Comparison of ENCODE assay signal across 10 mouse cellular contexts in the genomic region with DNA sequence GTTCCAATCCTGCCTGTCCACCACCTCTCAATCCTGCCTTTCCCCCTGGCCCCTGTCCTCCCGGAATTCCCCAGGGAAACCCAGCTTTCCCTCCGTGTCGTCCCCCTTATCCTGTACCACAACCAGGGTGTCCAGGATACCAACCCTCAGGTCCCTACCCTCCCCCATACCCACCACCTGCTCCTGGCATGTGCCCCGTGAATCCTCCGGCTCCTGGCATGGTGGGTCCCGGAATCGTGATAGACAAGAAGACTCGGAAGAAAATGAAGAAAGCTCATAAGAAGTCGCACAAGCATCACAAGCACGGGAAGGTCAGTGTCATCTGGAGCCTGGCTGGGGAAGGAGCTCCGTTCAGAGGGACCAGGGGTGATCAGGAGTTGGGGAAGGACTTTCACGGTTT. TPM values are rescaled to one million over a fixed set of nuclear protein-coding genes. Genes with fewer than 3 reads are reported as not detected.
A peak's percentile ranks its signal among the peaks of the same experiment; 100 is the strongest.
DNase-seq lines count a peak whose midpoint lies in the region; ATAC-seq and TF ChIP-seq lines count a peak whose summit lies in the region.
"Had no signal": no experiment of that assay in that cellular context is flagged by ENCODE, and none has a peak within 500 bp of the region (broad histone marks: within the 10 kb centered on the region; RNA-seq: fewer than 3 reads in every experiment).

No protein-coding gene starts in this region.

- H3K9me3 ChIP-seq in hindbrain, embryonic 15.5 days = no peaks in the 10 kb centered on the region
- no peaks in the 10 kb centered on the region for H3K9me3 ChIP-seq in hindbrain, embryonic 12.5 days (replicated peaks)
- no peaks in the 10 kb centered on the region for H3K9me3 ChIP-seq in MEL (replicated peaks; ENCODE audit: insufficient read depth, low read length)
- H3K9me3 ChIP-seq: embryonic facial prominence, embryonic 12.5 days had no signal

- peaks cover 2% of the 10 kb centered on the region; the same call in 1 of the 2 replicates for H3K79me2 ChIP-seq in MEL (ENCODE audit: control insufficient read depth, insufficient read depth, low read length, poor library complexity)
- H3K79me2 ChIP-seq in liver, adult 2 months (ENCODE audit: control insufficient read depth, insufficient read depth, low read length) = no peaks in the 10 kb centered on the region; the same call in 1 of the 2 replicates

- no peak for TF ChIP-seq EP300 in MEL (IDR thresholded peaks at IDR 0.05; ENCODE audit: low read depth in 1 of 2, low read length in 2 of 2)

- H3K4me2 ChIP-seq in hindbrain, embryonic 15.5 days = 0 out of 2 replicates have a peak overlapping the region, but pooled peaks have one; percentile 68
- no peak overlapping the region for H3K4me2 ChIP-seq in hindbrain, embryonic 12.5 days (replicated peaks)

- H3K27ac ChIP-seq in hindbrain, embryonic 15.5 days (replicated peaks) = no peak overlapping the region
- H3K27ac ChIP-seq in hindbrain, embryonic 12.5 days = no peak overlapping the region
- H3K27ac ChIP-seq in MEL (ENCODE audit: control insufficient read depth, low read depth, low read length) = peak overlapping the region; percentile 96
- no peak overlapping the region for H3K27ac ChIP-seq in liver, adult 2 months (replicated peaks; ENCODE audit: insufficient read depth, low read depth, low read length)
- H3K27ac ChIP-seq in kidney, adult 2 months (ENCODE audit: insufficient read depth, low read depth, low read length) = no peak overlapping the region
- H3K27ac ChIP-seq: embryonic facial prominence, embryonic 12.5 days had no signal

- 78% methylated on average over 12 of the region's 12 CpGs for WGBS in hindbrain, embryonic 15.5 days
- WGBS in hindbrain, embryonic 12.5 days = 78% methylated on average over 12 of the region's 12 CpGs
- WGBS in liver, adult 2 months = 73% methylated on average over 12 of the region's 12 CpGs
- WGBS in kidney, adult 2 months = 45% methylated on average over 12 of the region's 12 CpGs

- peaks cover 27% of the 10 kb centered on the region for H3K4me1 ChIP-seq in hindbrain, embryonic 15.5 days (replicated peaks)
- H3K4me1 ChIP-seq in hindbrain, embryonic 12.5 days = peaks cover 20% of the 10 kb centered on the region
- peaks cover 5 to 36% of the 10 kb centered on the region in 2 experiments for H3K4me1 ChIP-seq in MEL (ENCODE audit: control insufficient read depth in 1 of 2, insufficient read depth in 2 of 2, low read length in 2 of 2)
- H3K4me1 ChIP-seq in liver, adult 2 months (ENCODE audit: control insufficient read depth, insufficient read depth, low read length) = peaks cover 9% of the 10 kb centered on the region
- H3K4me1 ChIP-seq in kidney, adult 2 months (ENCODE audit: control insufficient read depth, insufficient read depth, low read length) = peaks cover 5% of the 10 kb centered on the region; the same call in 1 of the 2 replicates

- no peak overlapping the region for H3K4me3 ChIP-seq in hindbrain, embryonic 15.5 days
- no peak overlapping the region for H3K4me3 ChIP-seq in hindbrain, embryonic 12.5 days
- peak overlapping the region; percentile 78 to 79; a peak in 3 of 4 replicates for H3K4me3 ChIP-seq in MEL (ENCODE audit: control insufficient read depth in 1 of 2, insufficient read depth in 1 of 2, low read depth in 2 of 2, low read length in 2 of 2)
- H3K4me3 ChIP-seq in liver, adult 2 months (ENCODE audit: insufficient read depth, low read depth, low read length) = peak overlapping the region; percentile 15; the same call in 1 of the 2 replicates
- H3K4me3 ChIP-seq in kidney, adult 2 months (ENCODE audit: insufficient read depth, low read depth, low read length) = no peak overlapping the region
- H3K4me3 ChIP-seq: embryonic facial prominence, embryonic 12.5 days had no signal

- H3K9ac ChIP-seq in hindbrain, embryonic 15.5 days = no peak overlapping the region
- H3K9ac ChIP-seq in hindbrain, embryonic 12.5 days = no peak overlapping the region
- H3K9ac ChIP-seq in MEL (ENCODE audit: control insufficient read depth, low read depth, low read length, poor library complexity, severe bottlenecking) = peak overlapping the region; percentile 25
- H3K9ac ChIP-seq in liver, adult 2 months (ENCODE audit: low read depth, low read length) = no peak overlapping the region
- H3K9ac ChIP-seq: embryonic facial prominence, embryonic 12.5 days had no signal

- peaks cover 3% of the 10 kb centered on the region; the same call in 1 of the 2 replicates for H3K36me3 ChIP-seq in hindbrain, embryonic 15.5 days
- 0 out of 2 replicates have a peak, but pooled peaks cover 7% of the 10 kb centered on the region for H3K36me3 ChIP-seq in hindbrain, embryonic 12.5 days
- H3K36me3 ChIP-seq in MEL (ENCODE audit: control insufficient read depth in 1 of 2, insufficient read depth in 2 of 2, low read length in 2 of 2) = peaks cover 0 to 26% of the 10 kb centered on the region in 2 experiments; a peak in 2 of 4 replicates
- H3K36me3 ChIP-seq in liver, adult 2 months (ENCODE audit: control insufficient read depth, insufficient read depth, low read length) = peaks cover 7% of the 10 kb centered on the region; the same call in 1 of the 2 replicates
- 0 out of 2 replicates have a peak, but pooled peaks cover 2% of the 10 kb centered on the region for H3K36me3 ChIP-seq in kidney, adult 2 months (ENCODE audit: control insufficient read depth, insufficient read depth, low read length)
- H3K36me3 ChIP-seq: embryonic facial prominence, embryonic 12.5 days had no signal

- peak; percentile 17 for DNase-seq in CD4-positive, CD25-positive, alpha-beta regulatory T cell, adult 2 months (ENCODE audit: low read depth, low spot score)
- no peak for DNase-seq in MEL (ENCODE audit: low read depth, low spot score)
- DNase-seq in liver, adult 2 months (ENCODE audit: extremely low read depth, low read depth, low spot score) = no peak
- no peak for DNase-seq in left cerebral cortex, postnatal 25 days (ENCODE audit: low spot score in 2 of 2)
- no peak for DNase-seq in kidney, adult 2 months
- DNase-seq: lung, postnatal 4 days had no signal

- TF ChIP-seq POLR2A in MEL (IDR thresholded peaks at IDR 0.05; ENCODE audit: control insufficient read depth in 1 of 2, insufficient read depth in 1 of 2, low read depth in 1 of 2, low read length in 2 of 2, poor library complexity in 1 of 2) = no peak
- no peak for TF ChIP-seq POLR2A in liver, adult 2 months (IDR thresholded peaks at IDR 0.05; ENCODE audit: extremely low read depth, insufficient read depth, low read length)
- no peak for TF ChIP-seq POLR2A in kidney, adult 2 months (IDR thresholded peaks at IDR 0.05; ENCODE audit: low read depth, low read length)

- intact Hi-C loops in left cerebral cortex, postnatal 25 days (cut with DNase I) = no loop called here

- H3K27me3 ChIP-seq in hindbrain, embryonic 15.5 days = no peaks in the 10 kb centered on the region
- no peaks in the 10 kb centered on the region for H3K27me3 ChIP-seq in hindbrain, embryonic 12.5 days
- no peaks in the 10 kb centered on the region for H3K27me3 ChIP-seq in MEL (ENCODE audit: control insufficient read depth in 1 of 2, insufficient read depth in 2 of 2, low read length in 2 of 2)
- no peaks in the 10 kb centered on the region for H3K27me3 ChIP-seq in liver, adult 2 months (ENCODE audit: control insufficient read depth, insufficient read depth, low read length)
- no peaks in the 10 kb centered on the region for H3K27me3 ChIP-seq in kidney, adult 2 months (replicated peaks; ENCODE audit: control insufficient read depth, insufficient read depth, low read length)
- H3K27me3 ChIP-seq: embryonic facial prominence, embryonic 12.5 days had no signal

- TF ChIP-seq CTCF in MEL (IDR thresholded peaks at IDR 0.05 in 2 of 3, conservative IDR thresholded peaks at IDR 0.05 in 1 of 3; ENCODE audit: control insufficient read depth in 1 of 3, insufficient read depth in 1 of 3, low read depth in 2 of 3, low read length in 3 of 3, poor library complexity in 1 of 3, severe bottlenecking in 1 of 3) = no peak
- no peak for TF ChIP-seq CTCF in liver, adult 2 months (IDR thresholded peaks at IDR 0.05; ENCODE audit: low read depth, low read length)
- no peak for TF ChIP-seq CTCF in kidney, adult 2 months (conservative IDR thresholded peaks at IDR 0.05; ENCODE audit: insufficient read depth, insufficient read length, low read depth, low read length)

- no peak for ATAC-seq in CD4-positive, CD25-positive, alpha-beta regulatory T cell, adult 4 months
- ATAC-seq in hindbrain, embryonic 15.5 days (ENCODE audit: low FRiP score, low read depth) = no peak
- no peak for ATAC-seq in hindbrain, embryonic 12.5 days (ENCODE audit: low FRiP score)

- TF ChIP-seq RAD21 in MEL (IDR thresholded peaks at IDR 0.05; ENCODE audit: low read depth, low read length) = no peak

RNA-seq across cellular contexts. Expression of gene Prr13, which starts 1.6 kb away (rescaled TPM):
- 1,000 to 10,000 TPM; 1,029 to 1,286 TPM for polyA plus RNA-seq in CD4-positive, CD25-positive, alpha-beta regulatory T cell, adult 4 months (2017; shearing (Covaris generic))
- 88.7 and 98.5 TPM in 2 replicates for polyA plus RNA-seq in hindbrain, embryonic 15.5 days (2015; fragmentation: Nextera tagmentation; extraction: Ambion mirVana)
- 89.7 and 91.3 TPM in 2 replicates for polyA plus RNA-seq in hindbrain, embryonic 12.5 days (2016; fragmentation: Nextera tagmentation; extraction: Ambion mirVana)
- 15.2 and 17.3 TPM in 2 replicates for total RNA-seq in MEL (2012; rRNA removed)
- polyA plus RNA-seq in MEL (2012; ENCODE audit: insufficient read depth in 1 of 2, insufficient read length in 2 of 2, low read depth in 1 of 2, low replicate concordance in 2 of 2, missing spikeins in 1 of 2) = 10 to 100 TPM in 1 of 2 experiments, not detected in 1; 73.3 TPM
- 7.3 and 11.1 TPM in 2 replicates for total RNA-seq in liver, adult 2 months (2014; rRNA removed)
- polyA plus RNA-seq in liver, adult 2 months (2012; rRNA removed) = 93.4 and 98.3 TPM in 2 replicates
- 10 to 100 TPM; 35.8 to 42.0 TPM for total RNA-seq in left cerebral cortex, postnatal 25 days (2021)
- polyA plus RNA-seq in kidney, adult 2 months (2012; rRNA removed) = 181 and 204 TPM in 2 replicates

RNA-seq across cellular contexts. Expression of gene Pcbp2, which starts 9.9 kb away (rescaled TPM):
- 100 to 1,000 TPM; 198 to 220 TPM for polyA plus RNA-seq in CD4-positive, CD25-positive, alpha-beta regulatory T cell, adult 4 months (2017; shearing (Covaris generic))
- 124 and 126 TPM in 2 replicates for polyA plus RNA-seq in hindbrain, embryonic 15.5 days (2015; fragmentation: Nextera tagmentation; extraction: Ambion mirVana)
- 153 and 161 TPM in 2 replicates for polyA plus RNA-seq in hindbrain, embryonic 12.5 days (2016; fragmentation: Nextera tagmentation; extraction: Ambion mirVana)
- total RNA-seq in MEL (2012; rRNA removed) = 359 and 427 TPM in 2 replicates
- 1,000 to 10,000 TPM in 1 of 2 experiments, 100 to 1,000 TPM in 1; 977 to 2,091 TPM for polyA plus RNA-seq in MEL (2012; ENCODE audit: insufficient read depth in 1 of 2, insufficient read length in 2 of 2, low read depth in 1 of 2, low replicate concordance in 2 of 2, missing spikeins in 1 of 2)
- 112 and 189 TPM in 2 replicates for total RNA-seq in liver, adult 2 months (2014; rRNA removed)
- polyA plus RNA-seq in liver, adult 2 months (2012; rRNA removed) = 261 and 273 TPM in 2 replicates
- 100 to 1,000 TPM; 464 to 469 TPM for total RNA-seq in left cerebral cortex, postnatal 25 days (2021)
- 572 and 616 TPM in 2 replicates for polyA plus RNA-seq in kidney, adult 2 months (2012; rRNA removed)

RNA-seq across cellular contexts. Expression of gene Amhr2, which starts 15.2 kb away (rescaled TPM):
- under 1 TPM; 0.63 to 0.71 TPM for polyA plus RNA-seq in CD4-positive, CD25-positive, alpha-beta regulatory T cell, adult 4 months (2017; shearing (Covaris generic))
- polyA plus RNA-seq in hindbrain, embryonic 15.5 days (2015; fragmentation: Nextera tagmentation; extraction: Ambion mirVana) = 0.21 and 0.52 TPM in 2 replicates
- polyA plus RNA-seq in hindbrain, embryonic 12.5 days (2016; fragmentation: Nextera tagmentation; extraction: Ambion mirVana) = 0.23 TPM in 1 of 2 replicates, not detected in the other
- 6.9 and 8.0 TPM in 2 replicates for total RNA-seq in MEL (2012; rRNA removed)
- polyA plus RNA-seq in MEL (2012; ENCODE audit: insufficient read depth in 1 of 2, insufficient read length in 2 of 2, low read depth in 1 of 2, low replicate concordance in 2 of 2, missing spikeins in 1 of 2) = 10 to 100 TPM in 1 of 2 experiments, not detected in 1; 22.7 TPM
- 0.07 and 0.09 TPM in 2 replicates for total RNA-seq in liver, adult 2 months (2014; rRNA removed)
- 0.40 and 0.49 TPM in 2 replicates for polyA plus RNA-seq in liver, adult 2 months (2012; rRNA removed)
- total RNA-seq in left cerebral cortex, postnatal 25 days (2021) = 1 to 10 TPM in 1 of 2 experiments, under 1 TPM in 1; 0.62 to 2.4 TPM
- polyA plus RNA-seq in kidney, adult 2 months (2012; rRNA removed) = 0.67 and 1.4 TPM in 2 replicates

RNA-seq across cellular contexts. Expression of gene Gm10337, which starts 43.1 kb away (rescaled TPM):
- not detected for polyA plus RNA-seq in CD4-positive, CD25-positive, alpha-beta regulatory T cell, adult 4 months (2017; shearing (Covaris generic))
- 9.5 and 14.8 TPM in 2 replicates for polyA plus RNA-seq in hindbrain, embryonic 15.5 days (2015; fragmentation: Nextera tagmentation; extraction: Ambion mirVana)
- 4.3 and 6.6 TPM in 2 replicates for polyA plus RNA-seq in hindbrain, embryonic 12.5 days (2016; fragmentation: Nextera tagmentation; extraction: Ambion mirVana)
- not detected in 2 replicates for total RNA-seq in MEL (2012; rRNA removed)
- not detected for polyA plus RNA-seq in MEL (2012; ENCODE audit: insufficient read depth in 1 of 2, insufficient read length in 2 of 2, low read depth in 1 of 2, low replicate concordance in 2 of 2, missing spikeins in 1 of 2)
- not detected in 2 replicates for total RNA-seq in liver, adult 2 months (2014; rRNA removed)
- not detected in 2 replicates for polyA plus RNA-seq in liver, adult 2 months (2012; rRNA removed)
- total RNA-seq in left cerebral cortex, postnatal 25 days (2021) = not detected
- polyA plus RNA-seq in kidney, adult 2 months (2012; rRNA removed) = not detected in 2 replicates
- polyA plus RNA-seq: embryonic facial prominence, embryonic 12.5 days had no signal

RNA-seq across cellular contexts. Expression of gene Sp1, which starts 54.5 kb away (rescaled TPM):
- 10 to 100 TPM; 19.0 to 22.2 TPM for polyA plus RNA-seq in CD4-positive, CD25-positive, alpha-beta regulatory T cell, adult 4 months (2017; shearing (Covaris generic))
- 3.4 and 4.0 TPM in 2 replicates for polyA plus RNA-seq in hindbrain, embryonic 15.5 days (2015; fragmentation: Nextera tagmentation; extraction: Ambion mirVana)
- polyA plus RNA-seq in hindbrain, embryonic 12.5 days (2016; fragmentation: Nextera tagmentation; extraction: Ambion mirVana) = 9.1 and 9.3 TPM in 2 replicates
- 16.3 and 22.0 TPM in 2 replicates for total RNA-seq in MEL (2012; rRNA removed)
- 10 to 100 TPM; 47.2 to 92.3 TPM for polyA plus RNA-seq in MEL (2012; ENCODE audit: insufficient read depth in 1 of 2, insufficient read length in 2 of 2, low read depth in 1 of 2, low replicate concordance in 2 of 2, missing spikeins in 1 of 2)
- total RNA-seq in liver, adult 2 months (2014; rRNA removed) = 16.7 and 18.2 TPM in 2 replicates
- polyA plus RNA-seq in liver, adult 2 months (2012; rRNA removed) = 7.3 and 7.6 TPM in 2 replicates
- 10 to 100 TPM; 24.3 to 27.0 TPM for total RNA-seq in left cerebral cortex, postnatal 25 days (2021)
- polyA plus RNA-seq in kidney, adult 2 months (2012; rRNA removed) = 15.7 and 17.6 TPM in 2 replicates

Comparison
In these comparisons a context has a peak if more than half of its experiments do, and no peak if none do; other contexts are left out.
1. H3K4me3 ChIP-seq: peak in MEL (2 of 2) and liver, adult 2 months (single experiment); none in hindbrain, embryonic 15.5 days (single experiment), hindbrain, embryonic 12.5 days (single experiment) and kidney, adult 2 months (single experiment).